Mouse (Mus musculus) liver, postnatal 0 days (tissue): Measurements from ENCODE around the gene Bnip2. TPM values are rescaled to one million over a fixed set of nuclear protein-coding genes. Genes with fewer than 3 reads are reported as not detected.
A peak's percentile ranks its signal among the peaks of the same experiment; 100 is the strongest.

ENCODE experiments used
- ATAC-seq: fragments of 200-750 bp; cut with Nextera tagmentation; 2 replicates; pipeline ENCODE4 v1.8.0; 2017; ENCODE audit warnings: mild to moderate bottlenecking, moderate library complexity
- DNase-seq: peaks from one replicate; pipeline ENCODE4 v3.0.0-alpha.2; 2016
- H3K27ac ChIP-seq: fragments of 300-500 bp; sonication (generic); 2 replicates; pipeline ENCODE4 v1.5.1; 2014; ENCODE audit warnings: antibody characterized with exemption, moderate library complexity, mild to moderate bottlenecking, low read depth
- H3K27me3 ChIP-seq: fragments of 300-500 bp; sonication (generic); 2 replicates; pipeline ENCODE4 v1.6.1; 2014; ENCODE audit warnings: low read length, control low read depth, mixed read lengths; ENCODE audit not compliant: insufficient read depth
- H3K36me3 ChIP-seq: fragments of 300-500 bp; sonication (generic); replicated peaks from 2 replicates; pipeline ENCODE4 v1.6.1; 2014; ENCODE audit warnings: mild to moderate bottlenecking, control low read depth, low read length, moderate library complexity, mixed read lengths; ENCODE audit not compliant: insufficient read depth
- H3K4me1 ChIP-seq: fragments of 300-500 bp; sonication (generic); 2 replicates; pipeline ENCODE4 v1.6.1; 2014; ENCODE audit warnings: antibody characterized with exemption, mild to moderate bottlenecking, control low read depth; ENCODE audit not compliant: insufficient read depth
- H3K4me2 ChIP-seq: fragments of 300-500 bp; sonication (generic); 2 replicates; pipeline ENCODE4 v1.6.1; 2014; ENCODE audit warnings: low read depth, mild to moderate bottlenecking, low read length, moderate library complexity, mixed read lengths
- H3K4me3 ChIP-seq: fragments of 300-500 bp; sonication (generic); 2 replicates; pipeline ENCODE4 v1.5.1; 2014; ENCODE audit warnings: low read depth, low read length
- H3K9ac ChIP-seq: fragments of 300-500 bp; sonication (generic); replicated peaks from 2 replicates; pipeline ENCODE4 v1.6.1; 2014; ENCODE audit warnings: mild to moderate bottlenecking, moderate library complexity
- H3K9me3 ChIP-seq: fragments of 300-500 bp; sonication (generic); 2 replicates; pipeline ENCODE4 v1.6.1; 2016; ENCODE audit warnings: mild to moderate bottlenecking, control low read depth, low read length, mixed read lengths
- CTCF ChIP-seq: sonication (generic); IDR thresholded peaks from 2 replicates; pipeline ENCODE4 v1.5.1; 2016; ENCODE audit warnings: antibody characterized with exemption, low read depth
- EP300 ChIP-seq: IDR thresholded peaks from 2 replicates; pipeline ENCODE4 v1.6.1; 2016; ENCODE audit warnings: antibody characterized with exemption, low read depth, mild to moderate bottlenecking
- WGBS: fragments of 180-500 bp; shearing (Covaris S2); extraction: QIAGEN DNeasy Blood & Tissue Kit; methylation state at CpG from one replicate; pipeline ENCODE4 v1.1.7; 2014; ENCODE audit not compliant: insufficient replicate concordance; 5-methylcytosine and 5-hydroxymethylcytosine counted together
- polyA plus RNA-seq: library from polyadenylated mRNA; unstranded; fragments of >200 nt; fragmentation: Nextera tagmentation; extraction: Ambion mirVana; gene quantifications from 2 replicates; pipeline ENCODE4 v1.2.1, GENCODE M21; 2015

Bnip2 gene
- polyA plus RNA-seq, 1 experiment from 2014 or later = 42.5 TPM

DNA sequence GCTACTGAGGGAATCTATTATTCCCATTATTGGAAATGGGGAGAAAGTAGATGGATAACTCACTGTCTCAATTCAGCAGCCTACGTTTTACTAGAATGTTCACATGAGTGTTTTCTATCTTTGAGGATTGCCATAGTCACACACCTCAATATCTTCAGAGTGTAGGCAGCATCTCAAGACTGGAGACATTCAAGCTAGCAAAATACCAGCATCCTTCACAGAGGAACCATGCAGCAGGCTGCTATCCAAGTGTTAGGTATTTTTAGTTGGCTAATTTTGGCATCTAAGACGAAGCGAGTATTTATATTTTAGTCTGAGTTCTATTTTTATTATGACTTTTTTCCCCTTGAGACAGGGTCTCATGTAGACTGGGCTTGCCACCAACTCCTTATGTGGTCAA, 24.9 kb upstream of the Bnip2 start:
- Histone ChIP-seq H3K9ac (no peak overlapping the region), H3K4me3 (no peak overlapping the region), H3K4me1 (no peaks in the 10 kb centered on the region), H3K27me3 (no peaks in the 10 kb centered on the region), H3K36me3 (no peaks in the 10 kb centered on the region), H3K9me3 (no peaks in the 10 kb centered on the region), H3K4me2 (no peak overlapping the region), H3K27ac (no peak overlapping the region)
- no peak for ATAC-seq
- WGBS = 73% methylated on average over 3 of the region's 3 CpGs
- no peak for DNase-seq
- TF ChIP-seq CTCF (no peak), EP300 (no peak)

- H3K9ac ChIP-seq = no peak overlapping the region
- H3K4me1 ChIP-seq = peaks cover 9% of the 10 kb centered on the region
- WGBS = 78% methylated on average over 1 of the region's 1 CpGs
- no peaks in the 10 kb centered on the region for H3K27me3 ChIP-seq
- no peak for ATAC-seq
- H3K27ac ChIP-seq = no peak overlapping the region
- no peak for TF ChIP-seq EP300
- no peak for TF ChIP-seq CTCF
- no peaks in the 10 kb centered on the region for H3K9me3 ChIP-seq
- no peak overlapping the region for H3K4me3 ChIP-seq
- no peak overlapping the region for H3K4me2 ChIP-seq
- H3K36me3 ChIP-seq = no peaks in the 10 kb centered on the region
- DNase-seq = no peak
Measured at GRCm38 (mm10) chr9:69985526-69985925, 3.7 kb upstream of the Bnip2 start.

DNA sequence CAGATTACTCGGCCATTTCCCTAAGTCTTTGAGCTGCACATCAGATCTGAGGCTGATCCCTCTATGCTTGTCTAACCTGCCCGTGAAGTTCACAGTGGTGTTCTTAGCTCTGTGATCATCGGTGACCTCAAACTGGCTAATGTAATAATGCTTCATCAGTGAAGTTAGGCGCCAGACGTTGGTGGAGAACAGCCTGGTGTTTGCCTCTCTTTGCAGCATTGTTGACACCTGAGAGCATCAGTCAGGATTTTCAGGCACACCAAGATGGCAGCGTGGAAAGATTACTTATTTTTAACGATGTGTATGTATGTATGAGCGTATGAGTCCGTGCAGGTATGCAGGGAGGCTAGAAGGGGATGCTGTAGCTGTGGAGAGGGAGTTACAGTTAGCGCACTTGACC, 3.2 kb upstream of the Bnip2 start:
- no peaks in the 10 kb centered on the region for H3K27me3 ChIP-seq
- no peak overlapping the region for H3K4me3 ChIP-seq
- TF ChIP-seq CTCF (no peak), EP300 (no peak)
- no peak overlapping the region for H3K4me2 ChIP-seq
- DNase-seq (no peak), ATAC-seq (no peak)
- WGBS = 76% methylated on average over 10 of the region's 10 CpGs
- H3K36me3 ChIP-seq = no peaks in the 10 kb centered on the region
- no peak overlapping the region for H3K27ac ChIP-seq
- H3K9me3 ChIP-seq = no peaks in the 10 kb centered on the region
- H3K4me1 ChIP-seq = peaks cover 15% of the 10 kb centered on the region
- no peak overlapping the region for H3K9ac ChIP-seq

GRCm38 (mm10) chr9:69986571-69986970, 2.7 kb upstream of the Bnip2 start:
- no peak for ATAC-seq
- TF ChIP-seq EP300 = no peak
- TF ChIP-seq CTCF = no peak
- Histone ChIP-seq H3K9ac (no peak overlapping the region), H3K4me3 (no peak overlapping the region), H3K4me1 (peaks cover 20% of the 10 kb centered on the region), H3K9me3 (no peaks in the 10 kb centered on the region), H3K36me3 (no peaks in the 10 kb centered on the region), H3K4me2 (no peak overlapping the region), H3K27ac (no peak overlapping the region), H3K27me3 (no peaks in the 10 kb centered on the region)
- WGBS = 70% methylated on average over 5 of the region's 5 CpGs
- DNase-seq = no peak

GRCm38 (mm10) chr9:69987579-69987978, 1.7 kb upstream of the Bnip2 start:
- no peaks in the 10 kb centered on the region for H3K36me3 ChIP-seq
- no peaks in the 10 kb centered on the region for H3K27me3 ChIP-seq
- TF ChIP-seq EP300 (no peak), CTCF (peak; percentile 77)
- WGBS = under 1% methylated on average over 3 of the region's 3 CpGs
- no peak overlapping the region for H3K4me3 ChIP-seq
- DNase-seq (peak; percentile 58), ATAC-seq (no peak)
- no peak overlapping the region for H3K4me2 ChIP-seq
- no peaks in the 10 kb centered on the region for H3K9me3 ChIP-seq
- peaks cover 29% of the 10 kb centered on the region for H3K4me1 ChIP-seq
- H3K9ac ChIP-seq = no peak overlapping the region
- H3K27ac ChIP-seq = no peak overlapping the region

DNA sequence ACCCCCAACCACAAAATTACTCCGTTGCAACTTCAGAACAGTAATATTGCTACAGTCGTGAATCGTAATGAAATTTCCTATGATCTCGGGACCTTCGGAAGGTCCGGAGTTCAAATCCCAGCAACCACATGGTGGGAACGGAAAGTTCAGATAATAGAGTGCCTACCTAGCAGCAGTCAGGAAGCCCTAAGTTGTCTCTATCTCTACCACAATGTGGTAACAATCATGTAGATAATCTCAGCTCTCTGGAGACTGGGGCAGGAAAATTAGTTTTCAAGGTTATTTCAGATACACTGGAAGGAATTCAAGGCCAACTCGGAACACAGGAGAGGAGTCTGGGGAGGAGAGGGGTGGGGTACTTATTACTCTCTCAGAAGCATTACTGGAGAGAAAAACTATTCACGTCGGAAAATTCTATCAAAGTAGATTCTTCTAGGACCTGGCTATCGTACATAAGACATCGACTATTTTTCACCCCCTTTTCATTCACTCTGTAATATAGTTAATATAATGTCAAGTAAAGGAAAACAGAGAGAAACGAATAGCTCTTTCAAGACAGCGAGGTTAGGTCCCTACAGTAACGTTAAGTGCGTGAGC, 462 bp upstream of the Bnip2 start:
- Histone ChIP-seq H3K27me3 (no peaks in the 10 kb centered on the region), H3K4me1 (peaks cover 40% of the 10 kb centered on the region), H3K27ac (peak overlapping the region; percentile 98), H3K9me3 (no peaks in the 10 kb centered on the region), H3K4me2 (peak overlapping the region; percentile 79), H3K36me3 (no peaks in the 10 kb centered on the region; the same call in 1 of the 2 replicates), H3K9ac (peak overlapping the region; percentile 96), H3K4me3 (peak overlapping the region; percentile 94)
- TF ChIP-seq CTCF (no peak), EP300 (no peak)
- no peak for ATAC-seq
- no peak for DNase-seq
- whole genome bisulfite sequencing = 23% methylated on average over 16 of the region's 16 CpGs
